22 mouse cellular contexts compared by ENCODE assay signal in the genomic region with DNA sequence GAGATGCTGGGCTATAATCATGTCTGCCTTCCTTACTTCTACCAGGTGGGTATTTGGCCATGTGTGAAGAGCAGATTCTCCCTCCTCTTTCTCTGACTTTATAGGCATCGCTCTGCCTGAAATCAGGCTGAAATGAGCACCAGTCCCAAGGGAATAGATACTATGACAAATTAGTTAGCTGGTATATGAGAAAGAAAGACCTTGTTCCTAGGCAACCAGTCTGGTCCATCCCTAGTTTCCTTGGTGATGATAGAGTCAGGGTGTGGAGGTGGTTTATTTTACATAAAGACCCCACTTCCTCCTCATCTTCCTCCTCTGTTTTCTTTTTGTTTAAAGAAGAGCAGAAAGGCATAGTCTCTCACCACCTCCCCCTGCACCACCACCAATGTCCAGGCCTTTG.
A peak's percentile ranks its signal among the peaks of the same experiment; 100 is the strongest.
DNase-seq lines count a peak whose midpoint lies in the region; ATAC-seq and TF ChIP-seq lines count a peak whose summit lies in the region.
"Had no signal": no experiment of that assay in that cellular context is flagged by ENCODE, and none has a peak within 500 bp of the region (broad histone marks: within the 10 kb centered on the region; RNA-seq: fewer than 3 reads in every experiment).

No protein-coding gene starts in this region.

- H3K36me3 ChIP-seq in forebrain, embryonic 15.5 days, result no peaks in the 10 kb centered on the region
- H3K36me3 ChIP-seq in forebrain, embryonic 11.5 days (ENCODE audit: control insufficient read depth, insufficient read depth, low read length), result no peaks in the 10 kb centered on the region
- H3K36me3 ChIP-seq in hindbrain, postnatal 0 days (ENCODE audit: insufficient read depth, low read length), result no peaks in the 10 kb centered on the region
- H3K36me3 ChIP-seq: limb, embryonic 12.5 days; neural tube, embryonic 12.5 days; stomach, embryonic 15.5 days had no signal

- no peak for TF ChIP-seq CTCF in hindbrain, postnatal 0 days (IDR thresholded peaks at IDR 0.05; ENCODE audit: low read depth)
- no peak for TF ChIP-seq CTCF in cerebellum, adult 2 months (IDR thresholded peaks at IDR 0.05; ENCODE audit: borderline replicate concordance, insufficient read depth, low read depth, low read length)

- TF ChIP-seq POLR2A in cerebellum, adult 2 months (IDR thresholded peaks at IDR 0.05; ENCODE audit: borderline replicate concordance, insufficient read depth, low read length), result no peak

- H3K4me2 ChIP-seq in forebrain, embryonic 15.5 days (replicated peaks), result no peak overlapping the region
- H3K4me2 ChIP-seq in forebrain, embryonic 11.5 days (ENCODE audit: low read depth, low read length, severe bottlenecking), result no peak overlapping the region
- no peak overlapping the region for H3K4me2 ChIP-seq in hindbrain, postnatal 0 days (ENCODE audit: low read depth, low read length)
- H3K4me2 ChIP-seq: limb, embryonic 12.5 days; neural tube, embryonic 12.5 days; stomach, embryonic 15.5 days had no signal

- no peaks in the 10 kb centered on the region for H3K27me3 ChIP-seq in forebrain, embryonic 15.5 days
- H3K27me3 ChIP-seq in forebrain, embryonic 11.5 days (ENCODE audit: control insufficient read depth, insufficient read depth, low read length), result no peaks in the 10 kb centered on the region
- no peaks in the 10 kb centered on the region for H3K27me3 ChIP-seq in hindbrain, postnatal 0 days (ENCODE audit: insufficient read depth, low read length)
- no peaks in the 10 kb centered on the region for H3K27me3 ChIP-seq in cerebellum, adult 2 months (ENCODE audit: control insufficient read depth, insufficient read depth, low read length)
- H3K27me3 ChIP-seq: CH12.LX; limb, embryonic 12.5 days; neural tube, embryonic 12.5 days; stomach, embryonic 15.5 days had no signal

- 0 out of 2 replicates have a peak, but pooled peaks have one; percentile 53 for ATAC-seq in forebrain, embryonic 15.5 days (replicated peaks)
- no peak for ATAC-seq in forebrain, embryonic 11.5 days (replicated peaks; ENCODE audit: low FRiP score)
- peak; percentile 77 for ATAC-seq in hindbrain, postnatal 0 days
- ATAC-seq: activated CD4-positive, CD25-positive, alpha-beta regulatory T cell, adult 4 months; lung, postnatal 0 days had no signal

- WGBS in forebrain, embryonic 15.5 days, result 88% methylated on average over 1 of the region's 1 CpGs
- WGBS in forebrain, embryonic 11.5 days, result 100% methylated on average over 1 of the region's 1 CpGs
- WGBS in hindbrain, postnatal 0 days, result 29% methylated on average over 1 of the region's 1 CpGs
- WGBS in cerebellum, adult 2 months, result 57% methylated on average over 1 of the region's 1 CpGs

- no peaks in the 10 kb centered on the region for H3K9me3 ChIP-seq in forebrain, embryonic 15.5 days
- no peaks in the 10 kb centered on the region for H3K9me3 ChIP-seq in forebrain, embryonic 11.5 days (ENCODE audit: control insufficient read depth, low read length)
- no peaks in the 10 kb centered on the region for H3K9me3 ChIP-seq in hindbrain, postnatal 0 days (ENCODE audit: low read length)
- H3K9me3 ChIP-seq: limb, embryonic 12.5 days; stomach, embryonic 15.5 days had no signal

- DNase-seq in forebrain, embryonic 11.5 days (ENCODE audit: low spot score), result no peak
- DNase-seq in left cerebral cortex, postnatal 14 days (ENCODE audit: low spot score in 2 of 2), result peak; percentile 8 to 38
- DNase-seq in left cerebral cortex, postnatal 36 days (ENCODE audit: low spot score in 2 of 2), result no peak
- DNase-seq in MN1 (ENCODE audit: low spot score), result peak; percentile 12
- DNase-seq in hindbrain, postnatal 0 days (ENCODE audit: low spot score), result peak; percentile 60
- DNase-seq in embryo, embryonic 9.5 days (ENCODE audit: extremely low spot score), result no peak
- no peak for DNase-seq in cerebellum, adult 2 months
- DNase-seq: adrenal gland, postnatal 25 days; cerebellum, postnatal 14 days; gastrocnemius, adult 2 months; heart, adult 2 months; kidney, adult 9 months; spleen, adult 18-20 months had no signal

- H3K4me1 ChIP-seq in forebrain, embryonic 15.5 days, result no peaks in the 10 kb centered on the region
- H3K4me1 ChIP-seq in forebrain, embryonic 11.5 days (replicated peaks; ENCODE audit: control insufficient read depth, insufficient read depth, low read length), result no peaks in the 10 kb centered on the region
- no peaks in the 10 kb centered on the region for H3K4me1 ChIP-seq in hindbrain, postnatal 0 days (ENCODE audit: insufficient read depth, low read length)
- H3K4me1 ChIP-seq in cerebellum, adult 2 months (ENCODE audit: control insufficient read depth, insufficient read depth, low read length), result no peaks in the 10 kb centered on the region
- H3K4me1 ChIP-seq: limb, embryonic 12.5 days; megakaryocyte, embryonic 14.5 days; neural tube, embryonic 12.5 days; stomach, embryonic 15.5 days had no signal

- H3K9ac ChIP-seq in forebrain, embryonic 15.5 days (replicated peaks), result no peak overlapping the region
- no peak overlapping the region for H3K9ac ChIP-seq in forebrain, embryonic 11.5 days (ENCODE audit: low read length)
- no peak overlapping the region for H3K9ac ChIP-seq in hindbrain, postnatal 0 days (replicated peaks; ENCODE audit: low read length)
- H3K9ac ChIP-seq: limb, embryonic 12.5 days; liver, embryonic 14.5 days; neural tube, embryonic 12.5 days; stomach, embryonic 15.5 days had no signal

- H3K4me3 ChIP-seq in forebrain, embryonic 15.5 days, result no peak overlapping the region
- no peak overlapping the region for H3K4me3 ChIP-seq in forebrain, embryonic 11.5 days (ENCODE audit: low read depth, low read length)
- H3K4me3 ChIP-seq in hindbrain, postnatal 0 days (ENCODE audit: low read length), result no peak overlapping the region
- no peak overlapping the region for H3K4me3 ChIP-seq in cerebellum, adult 2 months (replicated peaks; ENCODE audit: insufficient read depth, low read depth, low read length)
- H3K4me3 ChIP-seq: gastrocnemius, adult 2 months; heart, adult 2 months; limb, embryonic 12.5 days; megakaryocyte, embryonic 14.5 days; neural tube, embryonic 12.5 days; stomach, embryonic 15.5 days had no signal

- intact Hi-C loops in left cerebral cortex, postnatal 14 days (cut with DNase I), result no loop called here
- intact Hi-C loops in left cerebral cortex, postnatal 36 days (cut with DNase I), result no loop called here

- no peak overlapping the region for H3K27ac ChIP-seq in forebrain, embryonic 15.5 days (replicated peaks)
- H3K27ac ChIP-seq in forebrain, embryonic 11.5 days (ENCODE audit: low read depth, low read length), result no peak overlapping the region
- H3K27ac ChIP-seq in hindbrain, postnatal 0 days, result no peak overlapping the region
- no peak overlapping the region for H3K27ac ChIP-seq in cerebellum, adult 2 months (ENCODE audit: insufficient read depth, low read length)
- H3K27ac ChIP-seq: gastrocnemius, adult 2 months; heart, adult 2 months; limb, embryonic 12.5 days; liver, embryonic 14.5 days; neural tube, embryonic 12.5 days; stomach, embryonic 15.5 days had no signal

Comparison
In these comparisons a context has a peak if more than half of its experiments do, and no peak if none do; other contexts are left out.
1. DNase-seq: peak in left cerebral cortex, postnatal 14 days (2 of 2), MN1 (single experiment) and hindbrain, postnatal 0 days (single experiment); none in forebrain, embryonic 11.5 days (single experiment), left cerebral cortex, postnatal 36 days (0 of 2), embryo, embryonic 9.5 days (single experiment) and cerebellum, adult 2 months (0 of 2).